Mouse (Mus musculus) neural tube, embryonic 12.5 days (tissue): ENCODE measurements around the gene Rad51b. TPM values are rescaled to one million over a fixed set of nuclear protein-coding genes. Genes with fewer than 3 reads are reported as not detected.

Experiments
- ATAC-seq: fragments of 200-750 bp; cut with Nextera tagmentation; 2 replicates; pipeline ENCODE4 v1.8.0; 2017; ENCODE audit warnings: low read depth, mild to moderate bottlenecking, moderate TSS enrichment, moderate library complexity; ENCODE audit not compliant: low FRiP score
- H3K27ac ChIP-seq: fragments of 300-500 bp; sonication (generic); 2 replicates; pipeline ENCODE4 v1.5.1; 2016
- H3K27me3 ChIP-seq: fragments of 300-500 bp; sonication (generic); replicated peaks from 2 replicates; pipeline ENCODE4 v1.6.1; 2016; ENCODE audit warnings: mild to moderate bottlenecking
- H3K36me3 ChIP-seq: fragments of 300-500 bp; sonication (generic); 2 replicates; pipeline ENCODE4 v1.6.1; 2016; ENCODE audit warnings: mild to moderate bottlenecking
- H3K4me1 ChIP-seq: fragments of 300-500 bp; sonication (generic); 2 replicates; pipeline ENCODE4 v1.6.1; 2016
- H3K4me2 ChIP-seq: fragments of 300-500 bp; sonication (generic); replicated peaks from 2 replicates; pipeline ENCODE4 v1.6.1; 2016; ENCODE audit warnings: mild to moderate bottlenecking
- H3K4me3 ChIP-seq: fragments of 300-500 bp; sonication (generic); 2 replicates; pipeline ENCODE4 v1.5.1; 2016
- H3K9ac ChIP-seq: fragments of 300-500 bp; sonication (generic); 2 replicates; pipeline ENCODE4 v1.6.1; 2016; ENCODE audit warnings: mild to moderate bottlenecking
- H3K9me3 ChIP-seq: fragments of 300-500 bp; sonication (generic); 2 replicates; pipeline ENCODE4 v1.6.1; 2016; ENCODE audit warnings: mild to moderate bottlenecking
- WGBS: fragments of 180-500 bp; shearing (Covaris S2); methylation state at CpG from one replicate; pipeline ENCODE4 v1.1.7; 2016; 5-methylcytosine and 5-hydroxymethylcytosine counted together
- polyA plus RNA-seq: library from polyadenylated mRNA; unstranded; fragments of >200 nt; fragmentation: Nextera tagmentation; extraction: Ambion mirVana; gene quantifications from 2 replicates; pipeline ENCODE4 v1.2.1, GENCODE M21; 2016

Gene Rad51b
- polyA plus RNA-seq, 1 experiment from 2014 or later = 4.5 TPM

GRCm38 (mm10) chr12:79726116-79726515, 429.0 kb downstream of the Rad51b start:
- Histone ChIP-seq H3K27me3 (no peaks in the 10 kb centered on the region), H3K4me3 (no peak overlapping the region), H3K9me3 (peaks cover 17% of the 10 kb centered on the region), H3K36me3 (no peaks in the 10 kb centered on the region), H3K4me1 (peaks cover 8% of the 10 kb centered on the region; the same call in 1 of the 2 replicates), H3K27ac (no peak overlapping the region), H3K4me2 (no peak overlapping the region), H3K9ac (no peak overlapping the region)
- WGBS = 95% methylated on average over 1 of the region's 2 CpGs
- ATAC-seq = no peak

GRCm38 (mm10) chr12:79726959-79727358, 429.9 kb downstream of the Rad51b start:
- ATAC-seq = no peak
- no peak overlapping the region for H3K9ac ChIP-seq
- peaks cover 17% of the 10 kb centered on the region for H3K9me3 ChIP-seq

GRCm38 (mm10) chr12:79729926-79730506, 432.9 kb downstream of the Rad51b start:
- Histone ChIP-seq H3K4me1 (peaks cover 9% of the 10 kb centered on the region; the same call in 1 of the 2 replicates), H3K4me3 (no peak overlapping the region), H3K4me2 (no peak overlapping the region), H3K36me3 (no peaks in the 10 kb centered on the region), H3K27ac (no peak overlapping the region), H3K27me3 (no peaks in the 10 kb centered on the region), H3K9ac (no peak overlapping the region), H3K9me3 (peaks cover 17% of the 10 kb centered on the region)
- ATAC-seq = no peak
- 68% methylated on average over 5 of the region's 5 CpGs for WGBS

More at GRCm38 (mm10) chr12:79726959-79727358, 429.9 kb downstream of the Rad51b start:
- H3K4me3 ChIP-seq = no peak overlapping the region
- no peaks in the 10 kb centered on the region for H3K36me3 ChIP-seq
- no peaks in the 10 kb centered on the region for H3K27me3 ChIP-seq
- peaks cover 6% of the 10 kb centered on the region; the same call in 1 of the 2 replicates for H3K4me1 ChIP-seq
- H3K4me2 ChIP-seq = no peak overlapping the region
- H3K27ac ChIP-seq = no peak overlapping the region

- no peak overlapping the region for H3K4me2 ChIP-seq
- no peaks in the 10 kb centered on the region for H3K27me3 ChIP-seq
- no peak overlapping the region for H3K27ac ChIP-seq
- H3K4me1 ChIP-seq = peaks cover 15% of the 10 kb centered on the region
- no peak overlapping the region for H3K9ac ChIP-seq
- 85% methylated on average over 6 of the region's 6 CpGs for WGBS
- no peaks in the 10 kb centered on the region for H3K36me3 ChIP-seq
- H3K9me3 ChIP-seq = peaks cover 17% of the 10 kb centered on the region
- no peak for ATAC-seq
- H3K4me3 ChIP-seq = no peak overlapping the region
Measured at GRCm38 (mm10) chr12:79731905-79732304, 434.8 kb downstream of the Rad51b start.

GRCm38 (mm10) chr12:79732355-79733115, 435.5 kb downstream of the Rad51b start:
- Histone ChIP-seq H3K36me3 (no peaks in the 10 kb centered on the region), H3K27me3 (no peaks in the 10 kb centered on the region), H3K4me1 (peaks cover 15% of the 10 kb centered on the region), H3K4me3 (no peak overlapping the region), H3K4me2 (no peak overlapping the region), H3K9me3 (peaks cover 17% of the 10 kb centered on the region), H3K27ac (no peak overlapping the region), H3K9ac (no peak overlapping the region)
- peak; percentile 58; the same call in 1 of the 2 replicates for ATAC-seq
- WGBS = 51% methylated on average over 12 of the region's 12 CpGs

GRCm38 (mm10) chr12:79735341-79735785, 438.3 kb downstream of the Rad51b start:
- Histone ChIP-seq H3K36me3 (no peaks in the 10 kb centered on the region), H3K4me1 (peaks cover 11% of the 10 kb centered on the region), H3K4me3 (no peak overlapping the region), H3K27ac (no peak overlapping the region), H3K4me2 (no peak overlapping the region), H3K27me3 (no peaks in the 10 kb centered on the region), H3K9ac (no peak overlapping the region), H3K9me3 (no peaks in the 10 kb centered on the region)
- WGBS = 67% methylated on average over 13 of the region's 13 CpGs
- no peak for ATAC-seq

GRCm38 (mm10) chr12:79735882-79736281, 438.8 kb downstream of the Rad51b start:
- ATAC-seq = no peak
- Histone ChIP-seq H3K27me3 (no peaks in the 10 kb centered on the region), H3K4me2 (no peak overlapping the region), H3K27ac (no peak overlapping the region), H3K4me3 (no peak overlapping the region), H3K36me3 (no peaks in the 10 kb centered on the region), H3K4me1 (peaks cover 11% of the 10 kb centered on the region), H3K9me3 (no peaks in the 10 kb centered on the region), H3K9ac (no peak overlapping the region)
- WGBS = 75% methylated on average over 4 of the region's 4 CpGs

GRCm38 (mm10) chr12:79738700-79739099, 441.6 kb downstream of the Rad51b start:
- Histone ChIP-seq H3K27ac (no peak overlapping the region), H3K27me3 (no peaks in the 10 kb centered on the region), H3K4me1 (peaks cover 14% of the 10 kb centered on the region), H3K36me3 (no peaks in the 10 kb centered on the region), H3K9ac (no peak overlapping the region), H3K4me3 (no peak overlapping the region), H3K4me2 (no peak overlapping the region), H3K9me3 (no peaks in the 10 kb centered on the region)
- no peak for ATAC-seq

- no peak overlapping the region for H3K4me2 ChIP-seq
- WGBS = 93% methylated on average over 11 of the region's 11 CpGs
- H3K4me3 ChIP-seq = no peak overlapping the region
- no peaks in the 10 kb centered on the region for H3K27me3 ChIP-seq
- no peak overlapping the region for H3K9ac ChIP-seq
- no peak for ATAC-seq
- no peaks in the 10 kb centered on the region for H3K9me3 ChIP-seq
- peaks cover 12% of the 10 kb centered on the region for H3K4me1 ChIP-seq
- H3K36me3 ChIP-seq = no peaks in the 10 kb centered on the region
- H3K27ac ChIP-seq = no peak overlapping the region
Measured at GRCm38 (mm10) chr12:79739918-79740639, 443.0 kb downstream of the Rad51b start.

- Histone ChIP-seq H3K4me3 (no peak overlapping the region), H3K27ac (no peak overlapping the region)
- WGBS = 50% methylated on average over 7 of the region's 7 CpGs
Measured at GRCm38 (mm10) chr12:79742211-79742610, 445.1 kb downstream of the Rad51b start.

GRCm38 (mm10) chr12:79744131-79744530, 447.0 kb downstream of the Rad51b start:
- Histone ChIP-seq H3K27ac (no peak overlapping the region), H3K4me1 (peaks cover 27% of the 10 kb centered on the region), H3K4me2 (no peak overlapping the region), H3K9me3 (no peaks in the 10 kb centered on the region), H3K36me3 (no peaks in the 10 kb centered on the region), H3K4me3 (no peak overlapping the region), H3K27me3 (no peaks in the 10 kb centered on the region), H3K9ac (no peak overlapping the region)
- ATAC-seq = no peak
- 82% methylated on average over 6 of the region's 6 CpGs for WGBS

More at GRCm38 (mm10) chr12:79742211-79742610, 445.1 kb downstream of the Rad51b start:
- H3K36me3 ChIP-seq = no peaks in the 10 kb centered on the region
- no peak for ATAC-seq
- H3K4me1 ChIP-seq = peaks cover 23% of the 10 kb centered on the region
- no peaks in the 10 kb centered on the region for H3K9me3 ChIP-seq
- H3K9ac ChIP-seq = no peak overlapping the region
- H3K27me3 ChIP-seq = no peaks in the 10 kb centered on the region
- H3K4me2 ChIP-seq = no peak overlapping the region

GRCm38 (mm10) chr12:79745225-79745624, 448.1 kb downstream of the Rad51b start:
- no peak overlapping the region for H3K9ac ChIP-seq
- no peak overlapping the region for H3K27ac ChIP-seq
- ATAC-seq = no peak

More at GRCm38 (mm10) chr12:79745225-79745624, 448.1 kb downstream of the Rad51b start:
- 70% methylated on average over 5 of the region's 5 CpGs for WGBS
- H3K4me1 ChIP-seq = peaks cover 36% of the 10 kb centered on the region
- H3K36me3 ChIP-seq = no peaks in the 10 kb centered on the region
- H3K27me3 ChIP-seq = no peaks in the 10 kb centered on the region
- H3K4me2 ChIP-seq = no peak overlapping the region
- no peaks in the 10 kb centered on the region for H3K9me3 ChIP-seq
- H3K4me3 ChIP-seq = no peak overlapping the region
